Mouse (Mus musculus): Measurements from ENCODE around the gene Rtl6. TPM values are rescaled to one million over a fixed set of nuclear protein-coding genes. Genes with fewer than 3 reads are reported as not detected.

Rtl6 gene
- polyA plus RNA-seq, 1 experiment from 2014 or later = 9.8 TPM

DNA sequence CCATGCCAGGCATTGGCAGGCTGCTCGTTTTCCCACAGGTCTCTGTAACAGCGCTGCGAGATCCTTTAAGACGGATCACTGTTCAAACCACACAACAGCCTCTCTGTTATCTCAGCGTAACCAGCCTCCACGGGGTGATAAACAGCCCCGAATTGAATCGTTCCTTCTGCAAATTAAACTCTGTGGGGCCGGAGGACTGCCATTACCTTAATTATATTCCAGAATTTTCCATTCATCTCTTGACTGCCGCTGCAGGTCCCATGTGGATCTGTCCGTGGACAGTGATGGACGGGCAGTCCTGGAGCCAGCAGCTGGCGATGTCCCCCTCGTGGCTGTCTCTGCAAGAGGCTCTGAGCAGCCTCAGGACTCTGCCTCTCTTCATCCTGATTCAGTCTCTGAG is 30.7 kb downstream of the Rtl6 start:
- no peak for ATAC-seq (ENCODE audit: insufficient read depth, low FRiP score)
- Histone ChIP-seq H3K9ac (ENCODE audit: low read length) (no peak overlapping the region), H3K4me1 (ENCODE audit: control insufficient read depth, insufficient read depth, low read length) (no peaks in the 10 kb centered on the region), H3K4me2 (ENCODE audit: low read depth, low read length) (no peak overlapping the region), H3K9me3 (replicated peaks; ENCODE audit: control insufficient read depth, low read length) (no peaks in the 10 kb centered on the region), H3K27ac (ENCODE audit: low read length) (no peak overlapping the region), H3K36me3 (ENCODE audit: control insufficient read depth, insufficient read depth, low read length) (no peaks in the 10 kb centered on the region), H3K27me3 (ENCODE audit: control insufficient read depth, insufficient read depth, low read length) (no peaks in the 10 kb centered on the region), H3K4me3 (replicated peaks; ENCODE audit: low read length) (no peak overlapping the region)
- 57% methylated on average over 14 of the region's 14 CpGs for WGBS

DNA sequence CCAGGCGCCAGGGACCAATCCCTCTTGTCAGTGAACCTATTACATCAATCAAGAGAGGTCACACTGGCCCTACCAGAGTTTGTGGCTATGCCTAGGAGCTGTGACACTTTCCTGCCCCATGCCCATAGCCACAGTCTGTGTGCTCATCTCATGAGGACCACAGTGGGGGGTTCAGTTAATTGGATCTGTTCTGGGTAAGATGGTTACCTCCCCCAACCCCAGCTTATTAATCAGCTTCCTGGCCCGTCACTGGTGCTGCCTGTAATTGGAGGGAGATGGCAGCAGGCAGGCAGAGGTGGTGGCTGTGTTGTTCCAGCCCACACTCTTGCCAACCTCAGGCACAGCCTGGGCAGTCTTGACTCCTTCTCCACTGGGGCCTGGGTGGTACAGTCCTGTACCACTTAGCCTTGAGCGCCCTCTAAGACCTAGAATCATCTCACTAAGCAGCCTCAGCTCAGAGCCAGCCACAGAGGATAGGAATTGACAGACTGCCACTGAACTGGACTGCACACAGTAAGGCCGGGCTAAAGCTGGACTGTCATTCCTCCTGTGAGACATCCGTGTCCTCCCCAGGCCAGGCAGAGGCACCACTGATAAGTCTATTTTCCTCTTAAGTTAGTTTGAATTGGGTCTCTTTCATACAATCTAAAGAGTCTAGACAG is 32.3 kb downstream of the Rtl6 start:
- 62% methylated on average over 5 of the region's 5 CpGs for WGBS
- H3K4me3 ChIP-seq (replicated peaks; ENCODE audit: low read length) = no peak overlapping the region
- ATAC-seq (ENCODE audit: insufficient read depth, low FRiP score) = no peak

GRCm38 (mm10) chr15:84522953-84523689 is 34.5 kb downstream of the Rtl6 start:
- H3K4me1 ChIP-seq (ENCODE audit: control insufficient read depth, insufficient read depth, low read length) = no peaks in the 10 kb centered on the region
- no peak overlapping the region for H3K27ac ChIP-seq (ENCODE audit: low read length)
- no peak for ATAC-seq (ENCODE audit: insufficient read depth, low FRiP score)
- no peaks in the 10 kb centered on the region for H3K36me3 ChIP-seq (ENCODE audit: control insufficient read depth, insufficient read depth, low read length)
- H3K9ac ChIP-seq (ENCODE audit: low read length) = no peak overlapping the region
- H3K4me2 ChIP-seq (ENCODE audit: low read depth, low read length) = no peak overlapping the region
- no peaks in the 10 kb centered on the region for H3K9me3 ChIP-seq (replicated peaks; ENCODE audit: control insufficient read depth, low read length)
- WGBS = 86% methylated on average over 8 of the region's 8 CpGs
- no peak overlapping the region for H3K4me3 ChIP-seq (replicated peaks; ENCODE audit: low read length)
- no peaks in the 10 kb centered on the region for H3K27me3 ChIP-seq (ENCODE audit: control insufficient read depth, insufficient read depth, low read length)

More for the DNA sequence above, 32.3 kb downstream of the Rtl6 start:
- H3K4me1 ChIP-seq (ENCODE audit: control insufficient read depth, insufficient read depth, low read length) = no peaks in the 10 kb centered on the region
- no peak overlapping the region for H3K4me2 ChIP-seq (ENCODE audit: low read depth, low read length)
- no peaks in the 10 kb centered on the region for H3K27me3 ChIP-seq (ENCODE audit: control insufficient read depth, insufficient read depth, low read length)
- H3K9me3 ChIP-seq (replicated peaks; ENCODE audit: control insufficient read depth, low read length) = no peaks in the 10 kb centered on the region
- H3K36me3 ChIP-seq (ENCODE audit: control insufficient read depth, insufficient read depth, low read length) = no peaks in the 10 kb centered on the region
- no peak overlapping the region for H3K9ac ChIP-seq (ENCODE audit: low read length)
- H3K27ac ChIP-seq (ENCODE audit: low read length) = no peak overlapping the region

- no peak for ATAC-seq (ENCODE audit: insufficient read depth, low FRiP score)
- Histone ChIP-seq H3K4me3 (replicated peaks; ENCODE audit: low read length) (no peak overlapping the region), H3K4me2 (ENCODE audit: low read depth, low read length) (no peak overlapping the region), H3K36me3 (ENCODE audit: control insufficient read depth, insufficient read depth, low read length) (no peaks in the 10 kb centered on the region), H3K4me1 (ENCODE audit: control insufficient read depth, insufficient read depth, low read length) (no peaks in the 10 kb centered on the region), H3K9ac (ENCODE audit: low read length) (no peak overlapping the region), H3K27ac (ENCODE audit: low read length) (no peak overlapping the region), H3K9me3 (replicated peaks; ENCODE audit: control insufficient read depth, low read length) (no peaks in the 10 kb centered on the region), H3K27me3 (ENCODE audit: control insufficient read depth, insufficient read depth, low read length) (no peaks in the 10 kb centered on the region)
- WGBS = 87% methylated on average over 4 of the region's 4 CpGs
Observed at GRCm38 (mm10) chr15:84521486-84521885, 36.1 kb downstream of the Rtl6 start.

GRCm38 (mm10) chr15:84518540-84518939 is 39.1 kb downstream of the Rtl6 start:
- H3K27me3 ChIP-seq (ENCODE audit: control insufficient read depth, insufficient read depth, low read length) = no peaks in the 10 kb centered on the region
- H3K4me3 ChIP-seq (replicated peaks; ENCODE audit: low read length) = no peak overlapping the region
- H3K27ac ChIP-seq (ENCODE audit: low read length) = no peak overlapping the region
- H3K4me2 ChIP-seq (ENCODE audit: low read depth, low read length) = no peak overlapping the region
- no peaks in the 10 kb centered on the region for H3K9me3 ChIP-seq (replicated peaks; ENCODE audit: control insufficient read depth, low read length)
- WGBS = 64% methylated on average over 8 of the region's 8 CpGs
- no peak for ATAC-seq (ENCODE audit: insufficient read depth, low FRiP score)
- H3K36me3 ChIP-seq (ENCODE audit: control insufficient read depth, insufficient read depth, low read length) = no peaks in the 10 kb centered on the region
- H3K4me1 ChIP-seq (ENCODE audit: control insufficient read depth, insufficient read depth, low read length) = no peaks in the 10 kb centered on the region
- H3K9ac ChIP-seq (ENCODE audit: low read length) = no peak overlapping the region

DNA sequence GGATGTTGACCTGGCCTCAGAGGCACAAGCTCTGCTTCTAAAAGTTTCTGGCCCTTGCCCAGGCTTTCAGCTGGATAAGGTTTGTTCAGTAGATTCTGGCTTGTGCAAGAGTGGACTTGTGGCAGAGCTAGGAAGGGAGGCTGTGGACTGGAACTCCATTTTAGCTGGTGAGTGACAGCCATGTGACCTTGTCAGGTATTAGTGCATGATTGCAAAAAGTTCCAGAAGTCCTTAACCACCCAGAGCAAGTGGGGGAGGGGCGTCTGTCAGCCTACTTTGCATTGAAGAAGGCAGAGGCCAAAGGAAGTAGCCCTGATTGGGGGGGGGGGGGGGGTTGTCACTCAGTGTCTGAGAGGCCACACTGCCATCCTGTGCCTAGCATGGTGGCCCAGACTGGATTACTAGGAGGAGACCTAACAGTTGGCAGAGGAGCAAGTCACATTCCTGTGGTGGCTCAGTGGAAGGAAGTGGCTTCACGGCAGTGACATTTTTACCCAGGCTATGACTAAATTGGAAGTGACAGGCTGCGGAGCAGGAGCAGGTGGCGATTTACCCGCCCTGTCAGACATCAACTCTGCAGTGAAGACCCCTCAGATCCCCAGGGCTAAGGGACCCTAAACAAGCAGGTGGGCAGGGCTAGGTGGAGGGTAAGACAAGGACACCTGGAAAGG is 44.9 kb downstream of the Rtl6 start:
- Histone ChIP-seq H3K4me2 (ENCODE audit: low read depth, low read length) (no peak overlapping the region), H3K9me3 (replicated peaks; ENCODE audit: control insufficient read depth, low read length) (no peaks in the 10 kb centered on the region), H3K27me3 (ENCODE audit: control insufficient read depth, insufficient read depth, low read length) (no peaks in the 10 kb centered on the region; the same call in 1 of the 2 replicates), H3K36me3 (ENCODE audit: control insufficient read depth, insufficient read depth, low read length) (no peaks in the 10 kb centered on the region), H3K9ac (ENCODE audit: low read length) (no peak overlapping the region), H3K4me3 (replicated peaks; ENCODE audit: low read length) (no peak overlapping the region), H3K27ac (ENCODE audit: low read length) (no peak overlapping the region), H3K4me1 (ENCODE audit: control insufficient read depth, insufficient read depth, low read length) (peaks cover 3% of the 10 kb centered on the region; the same call in 1 of the 2 replicates)
- 56% methylated on average over 5 of the region's 5 CpGs for WGBS
- ATAC-seq (ENCODE audit: insufficient read depth, low FRiP score) = 0 out of 2 replicates have a peak, but pooled peaks have one; percentile 33

DNA sequence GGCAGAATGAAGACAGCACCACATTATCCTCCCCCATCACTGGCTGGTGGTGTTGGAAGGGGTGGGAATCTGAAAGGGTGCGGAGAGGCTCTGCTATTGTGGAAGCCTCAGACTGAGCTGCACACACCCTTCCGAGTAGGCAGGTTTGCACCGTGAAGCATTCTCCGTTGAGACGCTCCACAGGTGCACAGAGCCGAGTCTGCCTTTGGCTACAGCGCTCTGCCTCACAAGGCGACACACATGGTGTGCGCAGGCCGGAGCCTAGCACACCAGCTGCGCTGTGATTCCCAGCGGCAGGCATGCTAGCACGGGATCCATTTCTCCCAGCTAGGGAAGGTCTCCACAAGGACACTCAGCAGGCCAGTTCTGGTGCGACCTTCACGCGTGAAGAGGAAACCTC is 47.6 kb downstream of the Rtl6 start:
- WGBS = 68% methylated on average over 16 of the region's 16 CpGs
- no peak for ATAC-seq (ENCODE audit: insufficient read depth, low FRiP score)
- Histone ChIP-seq H3K9me3 (replicated peaks; ENCODE audit: control insufficient read depth, low read length) (no peaks in the 10 kb centered on the region), H3K4me3 (replicated peaks; ENCODE audit: low read length) (no peak overlapping the region), H3K36me3 (ENCODE audit: control insufficient read depth, insufficient read depth, low read length) (no peaks in the 10 kb centered on the region), H3K4me2 (ENCODE audit: low read depth, low read length) (no peak overlapping the region), H3K27me3 (ENCODE audit: control insufficient read depth, insufficient read depth, low read length) (no peaks in the 10 kb centered on the region; the same call in 1 of the 2 replicates), H3K9ac (ENCODE audit: low read length) (no peak overlapping the region), H3K4me1 (ENCODE audit: control insufficient read depth, insufficient read depth, low read length) (peaks cover 3% of the 10 kb centered on the region; the same call in 1 of the 2 replicates), H3K27ac (ENCODE audit: low read length) (no peak overlapping the region)

DNA sequence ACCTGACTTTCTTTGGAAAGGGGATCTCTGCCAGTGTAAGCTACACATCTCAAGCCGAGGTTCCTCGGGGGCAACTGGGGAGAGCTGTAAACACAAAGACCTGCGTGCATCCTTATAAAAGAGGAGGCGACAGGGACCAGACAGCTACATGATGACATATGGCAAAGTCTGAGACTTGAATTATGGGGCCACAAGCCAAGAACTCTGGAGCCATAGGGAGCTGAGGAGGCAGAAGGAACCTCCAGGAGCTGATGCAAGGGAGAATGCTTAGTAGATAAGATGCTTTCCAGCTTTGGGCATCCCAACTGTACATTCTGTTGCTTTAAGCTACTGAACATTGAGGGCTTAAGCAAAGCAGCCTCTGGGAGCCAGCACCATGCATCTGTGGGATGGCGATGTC is 48.5 kb downstream of the Rtl6 start:
- peaks cover 3% of the 10 kb centered on the region; the same call in 1 of the 2 replicates for H3K4me1 ChIP-seq (ENCODE audit: control insufficient read depth, insufficient read depth, low read length)
- ATAC-seq (ENCODE audit: insufficient read depth, low FRiP score) = no peak
- no peaks in the 10 kb centered on the region for H3K9me3 ChIP-seq (replicated peaks; ENCODE audit: control insufficient read depth, low read length)
- no peak overlapping the region for H3K4me3 ChIP-seq (replicated peaks; ENCODE audit: low read length)
- H3K27me3 ChIP-seq (ENCODE audit: control insufficient read depth, insufficient read depth, low read length) = no peaks in the 10 kb centered on the region; the same call in 1 of the 2 replicates
- no peak overlapping the region for H3K4me2 ChIP-seq (ENCODE audit: low read depth, low read length)
- no peak overlapping the region for H3K9ac ChIP-seq (ENCODE audit: low read length)
- H3K36me3 ChIP-seq (ENCODE audit: control insufficient read depth, insufficient read depth, low read length) = no peaks in the 10 kb centered on the region
- 55% methylated on average over 5 of the region's 5 CpGs for WGBS
- H3K27ac ChIP-seq (ENCODE audit: low read length) = no peak overlapping the region

- Histone ChIP-seq H3K4me1 (ENCODE audit: control insufficient read depth, insufficient read depth, low read length) (no peaks in the 10 kb centered on the region), H3K27ac (ENCODE audit: low read length) (no peak overlapping the region), H3K36me3 (ENCODE audit: control insufficient read depth, insufficient read depth, low read length) (no peaks in the 10 kb centered on the region), H3K27me3 (ENCODE audit: control insufficient read depth, insufficient read depth, low read length) (no peaks in the 10 kb centered on the region; the same call in 1 of the 2 replicates), H3K4me3 (replicated peaks; ENCODE audit: low read length) (no peak overlapping the region), H3K4me2 (ENCODE audit: low read depth, low read length) (no peak overlapping the region), H3K9me3 (replicated peaks; ENCODE audit: control insufficient read depth, low read length) (no peaks in the 10 kb centered on the region), H3K9ac (ENCODE audit: low read length) (no peak overlapping the region)
- WGBS = 78% methylated on average over 10 of the region's 10 CpGs
- no peak for ATAC-seq (ENCODE audit: insufficient read depth, low FRiP score)
Observed at GRCm38 (mm10) chr15:84506026-84506425, 51.6 kb downstream of the Rtl6 start.
